Mouse (Mus musculus) heart, postnatal 0 days (tissue): ENCODE measurements around the gene Trpv6. TPM values are rescaled to one million over a fixed set of nuclear protein-coding genes. Genes with fewer than 3 reads are reported as not detected.

ENCODE experiments used
- ATAC-seq: fragments of 200-750 bp; cut with Nextera tagmentation; 2 replicates; pipeline ENCODE4 v1.8.0; 2017; ENCODE audit warnings: low read depth, moderate number of reproducible peaks, moderate library complexity; ENCODE audit not compliant: insufficient read depth
- DNase-seq: peaks from one replicate; pipeline ENCODE4 v3.0.0-alpha.2; 2016; ENCODE audit warnings: low spot score
- H3K27ac ChIP-seq: fragments of 300-500 bp; sonication (generic); 2 replicates; pipeline ENCODE4 v1.5.1; 2014; ENCODE audit warnings: low read depth, mild to moderate bottlenecking
- H3K27me3 ChIP-seq: fragments of 300-500 bp; sonication (generic); 2 replicates; pipeline ENCODE4 v1.6.1; 2014; ENCODE audit warnings: low read length, mixed read lengths; ENCODE audit not compliant: control insufficient read depth, insufficient read depth
- H3K36me3 ChIP-seq: fragments of 300-500 bp; sonication (generic); replicated peaks from 2 replicates; pipeline ENCODE4 v1.6.1; 2014; ENCODE audit warnings: low read length, mixed read lengths; ENCODE audit not compliant: control insufficient read depth, insufficient read depth
- H3K4me1 ChIP-seq: fragments of 300-500 bp; sonication (generic); 2 replicates; pipeline ENCODE4 v1.6.1; 2014; ENCODE audit warnings: antibody characterized with exemption; ENCODE audit not compliant: control insufficient read depth, insufficient read depth
- H3K4me2 ChIP-seq: fragments of 300-500 bp; sonication (generic); 2 replicates; pipeline ENCODE4 v1.6.1; 2014; ENCODE audit warnings: low read depth, mild to moderate bottlenecking, low read length, moderate library complexity
- H3K4me3 ChIP-seq: fragments of 300-500 bp; sonication (generic); 2 replicates; pipeline ENCODE4 v1.5.1; 2014; ENCODE audit warnings: low read depth, low read length
- H3K9ac ChIP-seq: fragments of 300-500 bp; sonication (generic); replicated peaks from 2 replicates; pipeline ENCODE4 v1.6.1; 2014; ENCODE audit warnings: low read depth, low read length, mixed read lengths
- H3K9me3 ChIP-seq: fragments of 300-500 bp; sonication (generic); replicated peaks from 2 replicates; pipeline ENCODE4 v1.6.1; 2016; ENCODE audit warnings: low read length; ENCODE audit not compliant: control insufficient read depth
- CTCF ChIP-seq: IDR thresholded peaks from 2 replicates; pipeline ENCODE4 v1.5.1; 2016; ENCODE audit warnings: antibody characterized with exemption, control low read depth, low read depth
- EP300 ChIP-seq: IDR thresholded peaks from 2 replicates; pipeline ENCODE4 v1.6.1; 2016; ENCODE audit warnings: antibody characterized with exemption, low read depth
- WGBS: fragments of 180-500 bp; shearing (Covaris S2); extraction: QIAGEN DNeasy Blood & Tissue Kit; methylation state at CpG from one replicate; pipeline ENCODE4 v1.1.7; 2014; 5-methylcytosine and 5-hydroxymethylcytosine counted together
- polyA plus RNA-seq: library from polyadenylated mRNA; unstranded; fragments of >200 nt; fragmentation: Nextera tagmentation; extraction: Ambion mirVana; gene quantifications from 2 replicates; pipeline ENCODE4 v1.2.1, GENCODE M21; 2015
- total RNA-seq: library from RNA; depleted of rRNA; stranded (reverse); fragments of >200 nt; gene quantifications from 2 replicates; pipeline ENCODE4 v1.2.3, GENCODE M21; 2014; ENCODE audit warnings: low replicate concordance; rRNA removed

Gene Trpv6
- total and polyA plus RNA-seq, 2 experiments from 2014 or later = not detected

- H3K27ac ChIP-seq = no peak overlapping the region
- H3K9me3 ChIP-seq = no peaks in the 10 kb centered on the region
- TF ChIP-seq EP300 (no peak), CTCF (no peak)
- H3K36me3 ChIP-seq = no peaks in the 10 kb centered on the region
- H3K4me3 ChIP-seq = no peak overlapping the region
- no peak overlapping the region for H3K4me2 ChIP-seq
- no peaks in the 10 kb centered on the region for H3K27me3 ChIP-seq
- ATAC-seq = no peak
- H3K9ac ChIP-seq = no peak overlapping the region
- no peaks in the 10 kb centered on the region for H3K4me1 ChIP-seq
- no peak for DNase-seq
- 63% methylated on average over 5 of the region's 5 CpGs for WGBS
Observed at GRCm38 (mm10) chr6:41576526-41577097, 59.6 kb downstream of the Trpv6 start.

Other genes starting within 250 kb of the Trpv6 start
- gene Gm5771, start 244.0 kb downstream of the Trpv6 start, total RNA-seq = not detected in 2 replicates
- not detected in 2 replicates for gene Gm5771, start 244.0 kb downstream of the Trpv6 start, polyA plus RNA-seq
- gene Gm10334, start 190.3 kb downstream of the Trpv6 start, total RNA-seq = not detected in 2 replicates
- not detected in 2 replicates for gene Gm10334, start 190.3 kb downstream of the Trpv6 start, polyA plus RNA-seq
- not detected in 2 replicates for gene Prss1, start 177.5 kb downstream of the Trpv6 start, total RNA-seq
- gene Prss1, start 177.5 kb downstream of the Trpv6 start, polyA plus RNA-seq = not detected in 2 replicates
- gene Prss2, start 114.6 kb downstream of the Trpv6 start, total RNA-seq = not detected in 2 replicates
- not detected in 2 replicates for gene Prss2, start 114.6 kb downstream of the Trpv6 start, polyA plus RNA-seq
- gene Ephb6, start 30.9 kb downstream of the Trpv6 start, total RNA-seq = 2.1 and 5.6 TPM in 2 replicates
- gene Ephb6, start 30.9 kb downstream of the Trpv6 start, polyA plus RNA-seq = 1.8 and 2.3 TPM in 2 replicates
- gene Trpv5, start 44.4 kb upstream of the Trpv6 start, total RNA-seq = not detected in 2 replicates
- gene Trpv5, start 44.4 kb upstream of the Trpv6 start, polyA plus RNA-seq = not detected in 2 replicates
- gene Llcfc1, start 48.0 kb upstream of the Trpv6 start, total RNA-seq = not detected in 2 replicates
- gene Llcfc1, start 48.0 kb upstream of the Trpv6 start, polyA plus RNA-seq = not detected in 2 replicates
- gene Kel, start 67.9 kb upstream of the Trpv6 start, total RNA-seq = 0.12 and 2.1 TPM in 2 replicates
- 0.14 and 0.18 TPM in 2 replicates for gene Kel, start 67.9 kb upstream of the Trpv6 start, polyA plus RNA-seq
- gene Olfr459, start 138.8 kb upstream of the Trpv6 start, total RNA-seq = not detected in 2 replicates
- not detected in 2 replicates for gene Olfr459, start 138.8 kb upstream of the Trpv6 start, polyA plus RNA-seq
- not detected in 2 replicates for gene Pip, start 211.1 kb upstream of the Trpv6 start, total RNA-seq
- not detected in 2 replicates for gene Pip, start 211.1 kb upstream of the Trpv6 start, polyA plus RNA-seq
- not detected in 2 replicates for gene Sval2, start 216.6 kb upstream of the Trpv6 start, total RNA-seq
- not detected in 2 replicates for gene Sval2, start 216.6 kb upstream of the Trpv6 start, polyA plus RNA-seq